8 mouse cellular contexts compared by ENCODE assay signal in genomic region chr6:47595696-47596095, GRCm38 (mm10). TPM values are rescaled to one million over a fixed set of nuclear protein-coding genes. Genes with fewer than 3 reads are reported as not detected.
DNase-seq lines count a peak whose midpoint lies in the region; ATAC-seq and TF ChIP-seq lines count a peak whose summit lies in the region.

No protein-coding gene starts in this region.

- no peaks in the 10 kb centered on the region for H3K27me3 ChIP-seq in forebrain, embryonic 11.5 days (ENCODE audit: control insufficient read depth, insufficient read depth, low read length)
- H3K27me3 ChIP-seq in liver, embryonic 12.5 days (replicated peaks), result no peaks in the 10 kb centered on the region
- H3K27me3 ChIP-seq in stomach, postnatal 0 days (ENCODE audit: control insufficient read depth, insufficient read depth, low read length), result no peaks in the 10 kb centered on the region

- peak overlapping the region; percentile 96 for H3K4me3 ChIP-seq in forebrain, embryonic 11.5 days (ENCODE audit: low read depth, low read length)
- H3K4me3 ChIP-seq in liver, embryonic 12.5 days, result peak overlapping the region; percentile 100
- peak overlapping the region; percentile 92 for H3K4me3 ChIP-seq in stomach, postnatal 0 days (ENCODE audit: low read depth, low read length)

- no peaks in the 10 kb centered on the region for H3K36me3 ChIP-seq in forebrain, embryonic 11.5 days (ENCODE audit: control insufficient read depth, insufficient read depth, low read length)
- no peaks in the 10 kb centered on the region for H3K36me3 ChIP-seq in liver, embryonic 12.5 days
- H3K36me3 ChIP-seq in stomach, postnatal 0 days (ENCODE audit: control insufficient read depth, insufficient read depth, low read length), result no peaks in the 10 kb centered on the region

- ATAC-seq in forebrain, embryonic 11.5 days (replicated peaks; ENCODE audit: low FRiP score), result no peak
- no peak for ATAC-seq in liver, embryonic 12.5 days
- ATAC-seq in stomach, postnatal 0 days (ENCODE audit: low FRiP score, low TSS enrichment), result no peak
- no peak for ATAC-seq in granulocyte monocyte progenitor cell, adult 5-6 weeks (replicated peaks; ENCODE audit: poor library complexity, severe bottlenecking)

- TF ChIP-seq CTCF in stomach, postnatal 0 days (IDR thresholded peaks at IDR 0.05; ENCODE audit: low read depth), result no peak

- peak overlapping the region; percentile 99 for H3K27ac ChIP-seq in forebrain, embryonic 11.5 days (ENCODE audit: low read depth, low read length)
- H3K27ac ChIP-seq in liver, embryonic 12.5 days, result peak overlapping the region; percentile 98
- H3K27ac ChIP-seq in stomach, postnatal 0 days (replicated peaks), result peak overlapping the region; percentile 99

- peak; percentile 3 to 8 for DNase-seq in cerebellum, postnatal 36 days
- no peak for DNase-seq in cerebellum, adult 9-10 months
- peak; percentile 8 to 12 for DNase-seq in spleen, postnatal 14 days (ENCODE audit: low spot score in 2 of 2)
- DNase-seq in spleen, adult 12 weeks (ENCODE audit: low spot score), result no peak
- DNase-seq in forebrain, embryonic 11.5 days (ENCODE audit: low spot score), result peak; percentile 54
- no peak for DNase-seq in stomach, postnatal 0 days (ENCODE audit: low spot score)

- H3K4me1 ChIP-seq in forebrain, embryonic 11.5 days (replicated peaks; ENCODE audit: control insufficient read depth, insufficient read depth, low read length), result peaks cover 3% of the 10 kb centered on the region; the same call in 1 of the 2 replicates
- H3K4me1 ChIP-seq in liver, embryonic 12.5 days, result peaks cover 22% of the 10 kb centered on the region
- H3K4me1 ChIP-seq in stomach, postnatal 0 days (replicated peaks; ENCODE audit: control insufficient read depth, insufficient read depth), result no peaks in the 10 kb centered on the region

- WGBS in forebrain, embryonic 11.5 days, result 4% methylated on average over 6 of the region's 6 CpGs
- WGBS in liver, embryonic 12.5 days (ENCODE audit: insufficient replicate concordance), result 2% methylated on average over 6 of the region's 6 CpGs
- 1% methylated on average over 6 of the region's 6 CpGs for WGBS in stomach, postnatal 0 days

- H3K9ac ChIP-seq in forebrain, embryonic 11.5 days (ENCODE audit: low read length), result peak overlapping the region; percentile 100
- peak overlapping the region; percentile 100 for H3K9ac ChIP-seq in liver, embryonic 12.5 days
- peak overlapping the region; percentile 66 for H3K9ac ChIP-seq in stomach, postnatal 0 days (ENCODE audit: low read length)

- no peak for TF ChIP-seq EP300 in stomach, postnatal 0 days (optimal IDR thresholded peaks at IDR 0.05)

- no peaks in the 10 kb centered on the region for H3K9me3 ChIP-seq in forebrain, embryonic 11.5 days (ENCODE audit: control insufficient read depth, low read length)
- H3K9me3 ChIP-seq in liver, embryonic 12.5 days (replicated peaks), result no peaks in the 10 kb centered on the region
- H3K9me3 ChIP-seq in stomach, postnatal 0 days (ENCODE audit: control insufficient read depth, low read length), result no peaks in the 10 kb centered on the region

- H3K4me2 ChIP-seq in forebrain, embryonic 11.5 days (ENCODE audit: low read depth, low read length, severe bottlenecking), result peak overlapping the region; percentile 59
- peak overlapping the region; percentile 76 for H3K4me2 ChIP-seq in liver, embryonic 12.5 days
- peak overlapping the region; percentile 84 for H3K4me2 ChIP-seq in stomach, postnatal 0 days (replicated peaks; ENCODE audit: low read depth)

RNA-seq across cellular contexts. Expression of gene Ezh2, which starts 0.6 kb away (rescaled TPM):
- polyA plus RNA-seq in forebrain, embryonic 11.5 days (2014; fragmentation: Nextera tagmentation; extraction: Ambion mirVana), result 198 and 216 TPM in 2 replicates
- 75.9 and 78.7 TPM in 2 replicates for polyA plus RNA-seq in liver, embryonic 12.5 days (2016; fragmentation: Nextera tagmentation; extraction: Ambion mirVana)
- polyA plus RNA-seq in stomach, postnatal 0 days (2015; fragmentation: Nextera tagmentation; extraction: Ambion mirVana), result 23.0 and 27.1 TPM in 2 replicates
- 179 and 238 TPM in 2 replicates for total RNA-seq in granulocyte monocyte progenitor cell, adult 5-6 weeks (2014; fragmentation: Nextera tagmentation)
- total RNA-seq in granulocyte monocyte progenitor cell, adult 5-6 weeks (2017), result 121 and 148 TPM in 2 replicates

Comparison
In these comparisons a context has a peak if more than half of its experiments do, and no peak if none do; other contexts are left out.
1. DNase-seq: peak in cerebellum, postnatal 36 days (2 of 2), spleen, postnatal 14 days (2 of 2) and forebrain, embryonic 11.5 days (single experiment); none in cerebellum, adult 9-10 months (single experiment), spleen, adult 12 weeks (single experiment) and stomach, postnatal 0 days (single experiment).
2. Peak in every context shown above with its lines, with median percentiles within 50 percentile points of each other: H3K27ac ChIP-seq, H3K4me2 ChIP-seq, H3K4me3 ChIP-seq and H3K9ac ChIP-seq.